Mouse (Mus musculus): ENCODE measurements around the gene Tubg2.

GRCm38 (mm10) chr11:101184984-101185383 is 29.3 kb downstream of the Tubg2 start:
- no peak for TF ChIP-seq CTCF (IDR thresholded peaks at IDR 0.05; ENCODE audit: insufficient read depth, low read length)
- TF ChIP-seq POLR2A (IDR thresholded peaks at IDR 0.05; ENCODE audit: borderline replicate concordance, extremely low read depth, low read depth, low read length), result no peak

All from lung, adult 2 months (tissue).